Mouse (Mus musculus): ENCODE results near the gene Tax1bp3. TPM values are rescaled to one million over a fixed set of nuclear protein-coding genes. Genes with fewer than 3 reads are reported as not detected.

Gene Tax1bp3
- total RNA-seq (2021), result 10 to 100 TPM; 48.7 to 53.3 TPM
- long read RNA-seq, experiment 1, transcript Tax1bp3-201 (4 exons, 1,523 nt), result major isoform, 33 of 36 reads
- long read RNA-seq, experiment 1, partial matches to known transcripts, result 3 of 36 reads
- long read RNA-seq, experiment 1, other reads (novel, unspliced or antisense), result 0 of 36 reads
- long read RNA-seq, experiment 2, transcript Tax1bp3-201 (4 exons, 1,523 nt), result major isoform, 13 of 18 reads
- long read RNA-seq, experiment 2, partial matches to known transcripts, result 2 of 18 reads
- long read RNA-seq, experiment 2, other reads (novel, unspliced or antisense), result 3 of 18 reads

DNA sequence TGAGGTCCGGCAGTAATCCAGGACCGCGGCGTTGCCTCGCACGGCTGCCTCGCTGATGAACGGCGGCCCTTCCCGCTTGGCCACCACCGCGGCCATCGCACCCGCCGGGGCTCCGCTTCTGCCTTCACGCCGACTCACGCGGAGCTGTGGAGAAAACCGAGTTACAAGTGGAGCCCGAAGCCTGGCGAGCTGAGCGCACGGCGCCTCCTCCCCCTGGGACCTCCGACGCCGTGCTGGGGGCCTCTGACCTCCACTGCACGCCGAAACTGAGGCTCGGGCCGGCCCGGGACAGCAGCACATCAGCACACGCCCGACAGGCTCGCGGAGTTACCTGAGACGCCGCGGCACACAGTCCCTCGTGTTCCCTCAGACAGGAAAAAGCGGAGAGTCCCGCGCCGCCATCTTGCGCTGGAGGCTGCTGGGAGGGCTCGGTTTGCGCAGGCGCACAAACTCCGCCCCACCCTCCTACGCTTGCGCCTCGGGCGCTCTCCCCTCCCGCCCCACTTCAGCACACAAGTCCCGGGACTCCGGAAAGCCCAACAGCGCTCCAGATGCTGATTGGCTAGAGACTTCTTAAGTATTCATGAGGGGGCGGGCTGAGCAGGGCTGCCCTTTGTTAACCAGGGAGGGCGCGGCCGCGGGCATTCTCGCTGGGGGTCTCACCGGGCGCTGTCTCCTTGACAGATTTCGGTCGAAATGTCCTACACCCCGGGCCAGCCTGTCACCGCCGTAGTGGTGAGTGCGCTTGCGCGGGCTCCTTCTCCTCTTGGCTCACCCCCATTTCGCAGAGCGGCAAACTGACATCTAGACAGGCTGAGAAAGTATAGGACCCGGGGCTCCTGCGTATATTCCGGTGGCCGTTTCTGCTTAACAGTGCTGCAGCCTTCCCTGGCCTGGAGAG, at the start of gene Tax1bp3, which contains the start of gene Emc6:
Tax1bp3 (plus strand) TSS at position 476 of the 901 bp plus-strand sequence.
Emc6 (minus strand) TSS at position 430 of the 901 bp plus-strand sequence.
- DNase-seq, result peak; percentile 96 to 98

DNA sequence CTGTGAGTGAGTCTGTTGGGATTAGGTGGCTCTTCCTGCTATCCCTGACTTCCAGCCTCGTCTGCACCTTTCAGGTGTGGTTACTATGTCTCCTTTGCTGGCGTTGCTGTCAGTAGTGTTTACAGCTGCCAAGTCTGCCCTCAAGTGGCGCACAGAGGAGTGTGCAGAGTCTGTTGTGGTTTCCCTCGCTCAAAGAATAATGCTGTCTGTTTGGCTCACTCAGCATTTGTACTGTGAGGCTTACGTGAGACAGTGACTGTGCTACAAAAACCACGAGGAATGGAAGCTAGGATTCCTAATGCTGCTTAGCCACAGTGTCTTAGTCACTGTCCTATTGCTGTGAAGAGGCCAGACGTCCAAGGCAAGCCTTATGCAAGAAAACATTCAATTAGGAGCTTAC, 45.9 kb upstream of the Tax1bp3 start:
- DNase-seq, result no peak

DNA sequence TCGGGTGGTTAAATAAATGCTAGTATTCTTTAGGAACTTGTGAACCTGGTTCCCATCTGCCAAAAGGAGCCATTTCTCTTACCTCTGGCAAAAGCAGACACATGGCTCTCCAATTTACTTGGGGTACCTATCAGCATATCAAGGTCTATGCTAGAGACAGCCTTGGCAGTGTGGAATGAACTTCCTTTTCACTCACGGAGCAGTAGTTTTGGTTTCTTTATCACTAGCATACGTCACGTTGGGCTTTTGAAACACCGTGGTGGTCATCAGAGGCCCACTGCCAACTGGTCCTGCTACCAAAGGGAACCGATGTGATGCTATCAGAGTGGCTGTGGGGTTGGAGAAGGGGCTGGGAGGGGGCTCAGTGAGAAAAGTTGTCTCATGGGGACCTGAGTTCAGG, 43.9 kb upstream of the Tax1bp3 start:
- no peak for DNase-seq

DNA sequence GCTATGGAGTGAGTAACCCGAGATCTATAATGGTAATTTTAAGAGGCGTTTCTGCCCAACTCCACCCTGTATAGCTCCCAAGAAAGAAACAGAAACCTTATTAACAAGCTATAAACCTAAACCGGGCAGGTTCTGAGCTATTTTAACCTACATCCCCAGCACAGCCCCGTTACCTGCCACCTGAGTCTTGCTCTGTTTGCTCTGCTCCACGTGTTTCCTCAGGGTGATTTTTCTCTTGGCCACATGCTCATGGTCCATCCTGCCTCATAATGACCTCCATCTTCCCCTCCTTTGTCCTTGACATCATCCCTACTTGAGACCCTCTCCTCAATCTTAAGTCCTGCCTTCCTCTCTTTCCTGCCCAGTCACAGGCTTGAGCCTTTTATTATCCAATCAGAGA, 42.7 kb upstream of the Tax1bp3 start:
- no peak for DNase-seq

- no peak for DNase-seq
Measured at GRCm38 (mm10) chr11:73136587-73136986, 40.3 kb upstream of the Tax1bp3 start.

- DNase-seq, result peak in 1 of 2 experiments; percentile 17
Measured at GRCm38 (mm10) chr11:73137116-73137515, 39.8 kb upstream of the Tax1bp3 start.

DNA sequence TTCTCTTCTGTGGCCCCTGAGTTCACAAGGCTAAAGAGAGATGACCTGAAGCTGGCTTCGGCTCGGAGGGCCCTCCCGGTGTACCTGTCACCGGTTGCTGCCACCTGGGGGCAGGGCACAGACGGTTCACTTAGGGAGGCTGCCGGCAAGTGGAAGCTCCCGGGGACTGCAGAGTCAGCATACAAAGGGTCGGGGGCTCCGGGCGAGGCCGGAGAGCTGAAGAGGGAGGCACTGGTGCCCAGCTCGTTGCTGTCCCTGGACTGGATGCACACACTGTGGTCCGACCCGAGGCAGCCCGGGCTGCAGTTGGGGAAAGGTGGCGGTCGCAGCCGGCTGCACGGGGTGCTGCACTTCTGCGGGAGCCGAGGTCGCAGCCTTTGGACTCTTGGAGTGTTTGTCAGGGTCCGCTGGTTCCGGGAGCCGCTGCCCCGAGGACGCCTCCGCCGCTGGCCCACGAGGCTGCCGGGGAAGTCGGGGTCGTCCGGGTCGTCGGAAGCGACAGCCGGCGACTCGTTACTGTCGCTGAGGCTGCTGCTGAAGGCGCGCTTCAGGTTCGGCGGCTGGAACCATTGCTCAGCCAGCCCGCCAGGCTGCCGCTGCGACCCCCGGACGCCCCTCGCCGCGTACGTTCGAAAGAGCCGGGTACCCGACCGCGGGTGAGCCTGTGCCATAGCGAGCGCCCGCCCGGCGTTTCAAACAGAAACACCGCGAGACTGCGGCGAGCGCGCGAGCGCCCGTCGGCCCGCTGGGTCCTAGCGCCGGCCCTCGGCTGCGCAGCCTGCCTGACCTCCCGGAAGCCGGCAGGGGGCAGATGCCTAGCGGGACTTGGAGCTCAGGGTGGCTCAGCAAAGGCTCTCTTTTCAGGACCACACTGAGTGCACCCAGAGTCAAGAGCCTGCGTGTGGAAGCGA, 39.0 kb upstream of the Tax1bp3 start, which contains the start of gene Haspin:
Haspin (minus strand) TSS at position 704 of the 911 bp plus-strand sequence.
- DNase-seq, result peak; percentile 92 to 95

GRCm38 (mm10) chr11:73144261-73144681, 32.6 kb upstream of the Tax1bp3 start:
- DNase-seq, result peak in 1 of 2 experiments; percentile 11

DNA sequence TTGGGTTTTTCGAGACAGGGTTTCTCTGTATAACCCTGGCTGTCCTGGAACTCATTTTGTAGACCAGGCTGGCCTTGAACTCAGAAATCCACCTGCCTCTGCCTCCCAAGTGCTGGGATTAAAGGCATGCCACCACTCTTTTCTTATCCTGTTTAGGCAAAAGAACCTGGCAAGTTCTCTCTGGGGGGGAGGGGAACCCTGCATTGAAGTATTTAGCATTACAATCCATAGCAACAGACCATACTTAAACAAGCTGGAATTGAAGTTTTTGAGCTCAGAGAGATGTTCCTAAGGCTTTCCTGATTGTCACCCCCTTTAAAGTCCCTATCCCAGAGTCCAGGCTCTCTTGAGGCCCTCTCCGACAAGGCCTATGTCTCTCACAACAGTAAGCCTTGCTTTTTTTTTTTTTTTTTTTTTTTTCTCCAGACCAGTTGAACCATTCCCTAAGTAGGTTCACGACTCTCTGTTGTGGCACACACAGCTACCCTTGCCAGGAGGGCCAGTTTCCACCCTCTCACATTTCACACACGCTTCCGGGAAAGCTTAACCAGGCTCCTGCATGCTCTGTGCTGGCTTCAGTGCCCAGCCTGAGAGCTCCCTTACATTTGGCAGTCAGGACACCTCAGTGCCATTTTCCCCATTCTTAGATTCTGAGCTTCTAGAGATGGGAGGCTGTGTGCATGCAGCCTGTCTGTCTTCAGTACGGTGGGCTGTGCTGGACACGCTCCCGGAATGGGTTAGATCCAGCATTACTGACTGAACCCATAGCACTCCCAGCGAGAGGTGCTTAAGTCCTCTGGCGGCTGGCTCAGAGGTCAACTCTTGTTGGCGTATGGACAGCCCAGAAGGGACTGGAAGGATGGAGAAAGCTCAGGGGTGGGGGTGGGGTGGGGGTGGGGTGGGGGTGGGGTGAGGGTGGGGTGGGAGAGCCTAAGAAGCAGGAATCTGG, 30.6 kb upstream of the Tax1bp3 start:
- no peak for DNase-seq

- no peak for DNase-seq
Measured at GRCm38 (mm10) chr11:73146975-73147365, 29.9 kb upstream of the Tax1bp3 start.

DNA sequence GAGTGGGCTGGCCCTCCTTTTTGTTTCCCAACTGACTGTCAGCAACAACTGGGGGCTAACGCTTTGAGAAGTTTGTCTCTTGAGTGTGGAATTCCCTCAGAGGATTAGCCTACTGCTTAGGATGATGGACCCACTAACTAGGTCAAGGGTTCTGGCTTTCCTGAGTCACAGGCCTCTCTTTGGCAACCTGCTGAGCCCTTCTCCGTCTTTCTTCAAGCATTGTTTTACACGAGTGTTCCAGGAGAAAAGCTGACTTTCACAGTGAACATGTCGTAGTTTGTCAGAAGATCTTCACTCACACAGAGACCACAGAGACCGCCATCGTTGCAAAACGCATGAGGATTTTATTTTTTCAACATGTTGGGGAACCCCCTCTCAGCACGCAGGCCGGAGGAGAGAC, 28.7 kb upstream of the Tax1bp3 start:
- no peak for DNase-seq

DNA sequence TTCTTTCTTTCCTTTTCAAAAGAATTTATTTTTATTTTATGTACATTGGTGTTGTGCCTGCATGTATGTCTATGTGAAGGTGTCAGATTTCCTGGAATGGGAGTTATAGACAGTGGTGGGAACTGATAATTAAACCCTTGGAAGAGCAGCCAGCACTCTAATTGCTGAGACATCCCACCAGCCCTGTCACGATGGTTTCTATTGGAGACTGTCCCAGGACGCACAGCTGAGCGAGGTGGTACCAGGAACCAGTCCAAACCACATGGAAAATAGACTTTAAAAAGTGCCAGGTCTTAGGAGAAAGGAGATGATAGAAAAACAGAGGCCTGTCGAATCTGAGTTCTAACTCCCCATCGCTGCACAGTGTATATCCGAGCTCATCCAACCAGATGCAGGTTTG, 21.8 kb upstream of the Tax1bp3 start:
- no peak for DNase-seq

GRCm38 (mm10) chr11:73159957-73160810, 16.7 kb upstream of the Tax1bp3 start, which contains the start of gene P2rx5:
Gene P2rx5 (plus strand): TSS chr11:73160421.
- peak in 1 of 2 experiments; percentile 52 for DNase-seq

GRCm38 (mm10) chr11:73160811-73161200, 16.1 kb upstream of the Tax1bp3 start:
- DNase-seq, result peak; percentile 72 to 86

DNA sequence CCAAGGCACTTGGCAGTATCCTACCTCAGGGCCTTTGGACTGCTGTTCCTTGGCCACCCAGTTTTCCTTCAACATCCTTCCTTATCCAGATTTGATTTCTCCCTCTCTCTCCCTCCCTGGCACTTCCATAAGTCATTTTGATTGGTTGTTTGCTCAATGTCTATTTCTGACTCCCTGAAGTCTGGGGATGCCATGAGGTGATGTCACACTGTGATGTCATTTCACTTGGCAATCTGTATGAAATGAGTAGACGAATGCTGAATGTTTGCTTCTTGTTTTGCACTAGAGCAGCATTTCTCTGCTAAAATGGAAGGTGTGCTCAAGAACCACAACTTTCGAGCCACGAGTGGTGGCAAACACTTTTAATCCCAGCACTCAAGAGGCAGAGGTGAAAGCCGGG, 15.3 kb upstream of the Tax1bp3 start:
- no peak for DNase-seq

GRCm38 (mm10) chr11:73162284-73162683, 14.6 kb upstream of the Tax1bp3 start:
- no peak for DNase-seq

- DNase-seq, result no peak
Measured at GRCm38 (mm10) chr11:73168071-73168470, 8.8 kb upstream of the Tax1bp3 start.

GRCm38 (mm10) chr11:73168576-73168975, 8.3 kb upstream of the Tax1bp3 start:
- no peak for DNase-seq

DNA sequence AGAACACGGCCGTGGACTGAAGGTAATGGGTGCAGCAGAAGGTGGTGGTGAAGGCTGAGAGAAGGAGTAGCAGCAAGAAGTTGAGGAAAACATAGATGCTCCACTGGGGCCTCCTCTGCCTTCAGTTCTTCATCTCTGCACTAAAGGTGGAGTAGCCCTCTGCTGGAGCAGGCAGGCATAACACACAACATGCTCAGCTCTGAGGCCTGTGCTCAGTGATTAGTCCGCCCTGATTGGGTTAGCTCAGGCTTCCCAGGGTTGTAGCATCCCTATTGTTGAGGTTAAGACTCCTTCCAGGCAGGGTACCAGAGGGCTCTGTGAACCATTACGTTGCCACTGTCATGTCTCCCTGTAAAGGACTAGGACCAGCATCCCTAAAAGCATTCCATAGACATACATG, 7.7 kb upstream of the Tax1bp3 start:
- peak; percentile 34 to 72 for DNase-seq

DNA sequence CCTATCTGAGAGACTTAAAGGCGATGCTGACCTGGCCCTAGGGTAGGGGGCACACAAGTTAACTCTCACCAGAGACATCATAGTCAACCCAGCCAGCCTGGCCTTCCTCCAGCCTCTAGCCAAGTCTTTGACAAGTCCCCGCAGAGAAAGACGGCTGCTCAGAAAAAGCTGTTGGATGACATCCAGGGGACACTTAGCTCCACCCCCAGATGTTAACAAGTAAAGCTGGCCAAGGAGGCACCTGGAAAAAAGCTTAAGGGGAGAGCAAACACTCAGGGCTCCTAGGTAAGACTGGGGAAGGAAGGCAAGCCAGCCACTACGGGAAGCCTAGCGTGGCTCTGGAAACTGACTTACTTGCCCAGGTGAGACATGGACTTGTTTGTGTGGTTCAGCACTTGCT, 4.7 kb upstream of the Tax1bp3 start:
- peak; percentile 75 to 87 for DNase-seq

Measured in heart, adult 18-20 months (tissue).